Mouse (Mus musculus): Measurements from ENCODE around the gene Chst3. TPM values are rescaled to one million over a fixed set of nuclear protein-coding genes. Genes with fewer than 3 reads are reported as not detected.

The Chst3 gene
- polyA plus RNA-seq, 1 experiment from 2014 or later: 1.3 TPM

GRCm38 (mm10) chr10:60211501-60212005 is 7.5 kb downstream of the Chst3 start:
- no peaks in the 10 kb centered on the region for H3K27me3 ChIP-seq (replicated peaks; ENCODE audit: control insufficient read depth, insufficient read depth, low read length)
- no peak overlapping the region for H3K27ac ChIP-seq (ENCODE audit: low read depth)
- DNase-seq (ENCODE audit: low spot score) (no peak), ATAC-seq (replicated peaks; ENCODE audit: low FRiP score, low TSS enrichment, low read depth) (no peak)
- no peaks in the 10 kb centered on the region for H3K36me3 ChIP-seq (ENCODE audit: control insufficient read depth, insufficient read depth, low read length)
- WGBS: 71% methylated on average over 8 of the region's 8 CpGs
- no peak overlapping the region for H3K4me2 ChIP-seq (ENCODE audit: low read length)
- H3K9me3 ChIP-seq (ENCODE audit: control insufficient read depth, low read length): no peaks in the 10 kb centered on the region
- H3K4me1 ChIP-seq (replicated peaks; ENCODE audit: control insufficient read depth, insufficient read depth, low read length): peaks cover 29% of the 10 kb centered on the region
- H3K9ac ChIP-seq (ENCODE audit: low read length): no peak overlapping the region
- H3K4me3 ChIP-seq (ENCODE audit: low read depth, low read length): no peak overlapping the region

GRCm38 (mm10) chr10:60210468-60210867 is 8.6 kb downstream of the Chst3 start:
- peaks cover 24% of the 10 kb centered on the region for H3K4me1 ChIP-seq (replicated peaks; ENCODE audit: control insufficient read depth, insufficient read depth, low read length)
- ATAC-seq (replicated peaks; ENCODE audit: low FRiP score, low TSS enrichment, low read depth): no peak
- 75% methylated on average over 2 of the region's 2 CpGs for WGBS

GRCm38 (mm10) chr10:60209237-60209636 is 9.8 kb downstream of the Chst3 start:
- Histone ChIP-seq H3K9ac (ENCODE audit: low read length) (no peak overlapping the region), H3K9me3 (ENCODE audit: control insufficient read depth, low read length) (no peaks in the 10 kb centered on the region), H3K27me3 (replicated peaks; ENCODE audit: control insufficient read depth, insufficient read depth, low read length) (no peaks in the 10 kb centered on the region), H3K4me1 (replicated peaks; ENCODE audit: control insufficient read depth, insufficient read depth, low read length) (peaks cover 19% of the 10 kb centered on the region), H3K27ac (ENCODE audit: low read depth) (no peak overlapping the region), H3K4me2 (ENCODE audit: low read length) (no peak overlapping the region), H3K4me3 (ENCODE audit: low read depth, low read length) (no peak overlapping the region), H3K36me3 (ENCODE audit: control insufficient read depth, insufficient read depth, low read length) (no peaks in the 10 kb centered on the region)
- WGBS: 52% methylated on average over 5 of the region's 5 CpGs
- DNase-seq (ENCODE audit: low spot score): no peak
- no peak for ATAC-seq (replicated peaks; ENCODE audit: low FRiP score, low TSS enrichment, low read depth)

More at GRCm38 (mm10) chr10:60210468-60210867, 8.6 kb downstream of the Chst3 start:
- DNase-seq (ENCODE audit: low spot score): no peak
- no peak overlapping the region for H3K27ac ChIP-seq (ENCODE audit: low read depth)
- H3K4me3 ChIP-seq (ENCODE audit: low read depth, low read length): no peak overlapping the region
- no peaks in the 10 kb centered on the region for H3K27me3 ChIP-seq (replicated peaks; ENCODE audit: control insufficient read depth, insufficient read depth, low read length)
- no peaks in the 10 kb centered on the region for H3K36me3 ChIP-seq (ENCODE audit: control insufficient read depth, insufficient read depth, low read length)
- H3K4me2 ChIP-seq (ENCODE audit: low read length): no peak overlapping the region
- H3K9me3 ChIP-seq (ENCODE audit: control insufficient read depth, low read length): no peaks in the 10 kb centered on the region
- H3K9ac ChIP-seq (ENCODE audit: low read length): no peak overlapping the region

GRCm38 (mm10) chr10:60207166-60207705 is 11.8 kb downstream of the Chst3 start:
- H3K36me3 ChIP-seq (ENCODE audit: control insufficient read depth, insufficient read depth, low read length): no peaks in the 10 kb centered on the region
- WGBS: 86% methylated on average over 8 of the region's 8 CpGs
- no peak for ATAC-seq (replicated peaks; ENCODE audit: low FRiP score, low TSS enrichment, low read depth)

GRCm38 (mm10) chr10:60205601-60206241 is 13.3 kb downstream of the Chst3 start:
- Histone ChIP-seq H3K9me3 (ENCODE audit: control insufficient read depth, low read length) (no peaks in the 10 kb centered on the region), H3K4me3 (ENCODE audit: low read depth, low read length) (no peak overlapping the region), H3K4me1 (replicated peaks; ENCODE audit: control insufficient read depth, insufficient read depth, low read length) (no peaks in the 10 kb centered on the region), H3K27me3 (replicated peaks; ENCODE audit: control insufficient read depth, insufficient read depth, low read length) (no peaks in the 10 kb centered on the region), H3K9ac (ENCODE audit: low read length) (no peak overlapping the region), H3K36me3 (ENCODE audit: control insufficient read depth, insufficient read depth, low read length) (no peaks in the 10 kb centered on the region), H3K4me2 (ENCODE audit: low read length) (no peak overlapping the region), H3K27ac (ENCODE audit: low read depth) (no peak overlapping the region)
- ATAC-seq (replicated peaks; ENCODE audit: low FRiP score, low TSS enrichment, low read depth): no peak
- no peak for DNase-seq (ENCODE audit: low spot score)
- WGBS: 68% methylated on average over 9 of the region's 9 CpGs

More at GRCm38 (mm10) chr10:60207166-60207705, 11.8 kb downstream of the Chst3 start:
- Histone ChIP-seq H3K27ac (ENCODE audit: low read depth) (no peak overlapping the region), H3K4me3 (ENCODE audit: low read depth, low read length) (no peak overlapping the region), H3K27me3 (replicated peaks; ENCODE audit: control insufficient read depth, insufficient read depth, low read length) (no peaks in the 10 kb centered on the region), H3K9me3 (ENCODE audit: control insufficient read depth, low read length) (no peaks in the 10 kb centered on the region), H3K9ac (ENCODE audit: low read length) (no peak overlapping the region), H3K4me2 (ENCODE audit: low read length) (no peak overlapping the region), H3K4me1 (replicated peaks; ENCODE audit: control insufficient read depth, insufficient read depth, low read length) (peaks cover 1% of the 10 kb centered on the region)
- DNase-seq (ENCODE audit: low spot score): no peak

- Histone ChIP-seq H3K27me3 (replicated peaks; ENCODE audit: control insufficient read depth, insufficient read depth, low read length) (no peaks in the 10 kb centered on the region), H3K4me2 (ENCODE audit: low read length) (no peak overlapping the region)
- ATAC-seq (replicated peaks; ENCODE audit: low FRiP score, low TSS enrichment, low read depth): 0 out of 2 replicates have a peak, but pooled peaks have one; percentile 55
Observed at GRCm38 (mm10) chr10:60202785-60203184, 16.3 kb downstream of the Chst3 start.

GRCm38 (mm10) chr10:60200996-60201395 is 18.1 kb downstream of the Chst3 start:
- no peak overlapping the region for H3K27ac ChIP-seq (ENCODE audit: low read depth)
- H3K4me2 ChIP-seq (ENCODE audit: low read length): no peak overlapping the region
- no peak overlapping the region for H3K4me3 ChIP-seq (ENCODE audit: low read depth, low read length)
- H3K36me3 ChIP-seq (ENCODE audit: control insufficient read depth, insufficient read depth, low read length): no peaks in the 10 kb centered on the region
- 67% methylated on average over 6 of the region's 6 CpGs for WGBS
- DNase-seq (ENCODE audit: low spot score) (no peak), ATAC-seq (replicated peaks; ENCODE audit: low FRiP score, low TSS enrichment, low read depth) (no peak)
- H3K9me3 ChIP-seq (ENCODE audit: control insufficient read depth, low read length): no peaks in the 10 kb centered on the region
- H3K4me1 ChIP-seq (replicated peaks; ENCODE audit: control insufficient read depth, insufficient read depth, low read length): peaks cover 7% of the 10 kb centered on the region; the same call in 1 of the 2 replicates
- no peak overlapping the region for H3K9ac ChIP-seq (ENCODE audit: low read length)
- H3K27me3 ChIP-seq (replicated peaks; ENCODE audit: control insufficient read depth, insufficient read depth, low read length): no peaks in the 10 kb centered on the region

More at GRCm38 (mm10) chr10:60202785-60203184, 16.3 kb downstream of the Chst3 start:
- H3K4me1 ChIP-seq (replicated peaks; ENCODE audit: control insufficient read depth, insufficient read depth, low read length): no peaks in the 10 kb centered on the region
- H3K4me3 ChIP-seq (ENCODE audit: low read depth, low read length): no peak overlapping the region
- DNase-seq (ENCODE audit: low spot score): no peak
- H3K36me3 ChIP-seq (ENCODE audit: control insufficient read depth, insufficient read depth, low read length): no peaks in the 10 kb centered on the region
- WGBS: 40% methylated on average over 5 of the region's 5 CpGs
- H3K9ac ChIP-seq (ENCODE audit: low read length): no peak overlapping the region
- H3K27ac ChIP-seq (ENCODE audit: low read depth): no peak overlapping the region
- H3K9me3 ChIP-seq (ENCODE audit: control insufficient read depth, low read length): no peaks in the 10 kb centered on the region

- ATAC-seq (replicated peaks; ENCODE audit: low FRiP score, low TSS enrichment, low read depth) (no peak), DNase-seq (ENCODE audit: low spot score) (no peak)
- 69% methylated on average over 6 of the region's 6 CpGs for WGBS
Observed at GRCm38 (mm10) chr10:60199378-60199777, 19.7 kb downstream of the Chst3 start.

More at GRCm38 (mm10) chr10:60199378-60199777, 19.7 kb downstream of the Chst3 start:
- no peak overlapping the region for H3K4me2 ChIP-seq (ENCODE audit: low read length)
- no peak overlapping the region for H3K9ac ChIP-seq (ENCODE audit: low read length)
- no peak overlapping the region for H3K4me3 ChIP-seq (ENCODE audit: low read depth, low read length)
- H3K9me3 ChIP-seq (ENCODE audit: control insufficient read depth, low read length): no peaks in the 10 kb centered on the region
- H3K27me3 ChIP-seq (replicated peaks; ENCODE audit: control insufficient read depth, insufficient read depth, low read length): no peaks in the 10 kb centered on the region
- no peak overlapping the region for H3K27ac ChIP-seq (ENCODE audit: low read depth)
- H3K36me3 ChIP-seq (ENCODE audit: control insufficient read depth, insufficient read depth, low read length): no peaks in the 10 kb centered on the region
- H3K4me1 ChIP-seq (replicated peaks; ENCODE audit: control insufficient read depth, insufficient read depth, low read length): peaks cover 22% of the 10 kb centered on the region

All from intestine, embryonic 14.5 days (tissue).